ENCODE assay signal across 13 mouse cellular contexts in genomic region chr7:115903931-115904797, GRCm38 (mm10).
A peak's percentile ranks its signal among the peaks of the same experiment; 100 is the strongest.
DNase-seq lines count a peak whose midpoint lies in the region; ATAC-seq and TF ChIP-seq lines count a peak whose summit lies in the region.
"Had no signal": no experiment of that assay in that cellular context is flagged by ENCODE, and none has a peak within 500 bp of the region (broad histone marks: within the 10 kb centered on the region; RNA-seq: fewer than 3 reads in every experiment).

No protein-coding gene starts in this region.

- no peaks in the 10 kb centered on the region for H3K9me3 ChIP-seq in embryonic facial prominence, embryonic 14.5 days (ENCODE audit: control insufficient read depth, low read length)
- H3K9me3 ChIP-seq in forebrain, embryonic 13.5 days (replicated peaks): no peaks in the 10 kb centered on the region
- no peaks in the 10 kb centered on the region for H3K9me3 ChIP-seq in liver, embryonic 12.5 days (replicated peaks)
- H3K9me3 ChIP-seq in midbrain, embryonic 14.5 days (ENCODE audit: control insufficient read depth, low read length): no peaks in the 10 kb centered on the region
- H3K9me3 ChIP-seq in kidney, embryonic 14.5 days (ENCODE audit: control insufficient read depth, low read length): no peaks in the 10 kb centered on the region
- H3K9me3 ChIP-seq: heart, embryonic 13.5 days; limb, embryonic 13.5 days had no signal

- no peak overlapping the region for H3K4me3 ChIP-seq in embryonic facial prominence, embryonic 14.5 days (ENCODE audit: low read depth, low read length)
- no peak overlapping the region for H3K4me3 ChIP-seq in forebrain, embryonic 13.5 days
- no peak overlapping the region for H3K4me3 ChIP-seq in liver, embryonic 12.5 days
- H3K4me3 ChIP-seq in midbrain, embryonic 14.5 days (replicated peaks; ENCODE audit: low read depth, low read length): no peak overlapping the region
- H3K4me3 ChIP-seq in heart, adult 2 months: no peak overlapping the region
- no peak overlapping the region for H3K4me3 ChIP-seq in kidney, embryonic 14.5 days (ENCODE audit: low read length)
- H3K4me3 ChIP-seq: gastrocnemius, adult 2 months; heart, embryonic 13.5 days; limb, embryonic 13.5 days had no signal

- no peak for TF ChIP-seq EP300 in heart, adult 2 months (IDR thresholded peaks at IDR 0.05; ENCODE audit: insufficient read depth, low read depth, low read length)

- no peak overlapping the region for H3K9ac ChIP-seq in embryonic facial prominence, embryonic 14.5 days (ENCODE audit: low read depth, low read length)
- no peak overlapping the region for H3K9ac ChIP-seq in forebrain, embryonic 13.5 days
- no peak overlapping the region for H3K9ac ChIP-seq in liver, embryonic 12.5 days
- H3K9ac ChIP-seq in midbrain, embryonic 14.5 days (replicated peaks; ENCODE audit: low read length): no peak overlapping the region
- no peak overlapping the region for H3K9ac ChIP-seq in heart, adult 2 months (ENCODE audit: low read depth, low read length)
- H3K9ac ChIP-seq in kidney, embryonic 14.5 days (ENCODE audit: low read depth, low read length): no peak overlapping the region
- H3K9ac ChIP-seq: heart, embryonic 13.5 days; limb, embryonic 13.5 days had no signal

- H3K27me3 ChIP-seq in embryonic facial prominence, embryonic 14.5 days (replicated peaks; ENCODE audit: control insufficient read depth, insufficient read depth, low read length): no peaks in the 10 kb centered on the region; the same call in 1 of the 2 replicates
- no peaks in the 10 kb centered on the region for H3K27me3 ChIP-seq in forebrain, embryonic 13.5 days
- H3K27me3 ChIP-seq in liver, embryonic 12.5 days (replicated peaks): peaks cover 7% of the 10 kb centered on the region; the same call in 1 of the 2 replicates
- no peaks in the 10 kb centered on the region for H3K27me3 ChIP-seq in midbrain, embryonic 14.5 days (ENCODE audit: control insufficient read depth, insufficient read depth, low read length)
- H3K27me3 ChIP-seq in heart, adult 2 months (ENCODE audit: control insufficient read depth, insufficient read depth, low read length): no peaks in the 10 kb centered on the region
- H3K27me3 ChIP-seq in kidney, embryonic 14.5 days (ENCODE audit: control insufficient read depth, insufficient read depth, low read length): no peaks in the 10 kb centered on the region
- H3K27me3 ChIP-seq: CH12.LX; heart, embryonic 13.5 days had no signal

- no peak for TF ChIP-seq CTCF in heart, adult 2 months (IDR thresholded peaks at IDR 0.05)

- H3K36me3 ChIP-seq in embryonic facial prominence, embryonic 14.5 days (ENCODE audit: control insufficient read depth, insufficient read depth, low read length): no peaks in the 10 kb centered on the region
- H3K36me3 ChIP-seq in forebrain, embryonic 13.5 days (ENCODE audit: poor library complexity, severe bottlenecking): no peaks in the 10 kb centered on the region
- H3K36me3 ChIP-seq in liver, embryonic 12.5 days: no peaks in the 10 kb centered on the region
- H3K36me3 ChIP-seq in midbrain, embryonic 14.5 days (ENCODE audit: control insufficient read depth, insufficient read depth, low read length): no peaks in the 10 kb centered on the region
- H3K36me3 ChIP-seq in heart, adult 2 months (ENCODE audit: control insufficient read depth, insufficient read depth, low read length): peaks cover 3% of the 10 kb centered on the region; the same call in 1 of the 2 replicates
- no peaks in the 10 kb centered on the region for H3K36me3 ChIP-seq in kidney, embryonic 14.5 days (ENCODE audit: control insufficient read depth, insufficient read depth, low read length)
- H3K36me3 ChIP-seq: heart, embryonic 13.5 days had no signal

- DNase-seq in embryonic facial prominence, embryonic 14.5 days (ENCODE audit: low spot score): no peak
- peak; percentile 54 for DNase-seq in midbrain, embryonic 14.5 days
- DNase-seq in heart, adult 2 months: no peak
- no peak for DNase-seq in layer of hippocampus, postnatal 14 days (ENCODE audit: low spot score in 2 of 2)
- DNase-seq: cerebellum, adult 9-11 months; gastrocnemius, adult 2 months; lung, postnatal 14 days had no signal

- H3K4me2 ChIP-seq in embryonic facial prominence, embryonic 14.5 days (ENCODE audit: low read depth, low read length): no peak overlapping the region
- H3K4me2 ChIP-seq in forebrain, embryonic 13.5 days: peak overlapping the region; percentile 10; the same call in 1 of the 2 replicates
- 0 out of 2 replicates have a peak overlapping the region, but pooled peaks have one; percentile 9 for H3K4me2 ChIP-seq in liver, embryonic 12.5 days
- H3K4me2 ChIP-seq in midbrain, embryonic 14.5 days (ENCODE audit: low read length): peak overlapping the region; percentile 7; the same call in 1 of the 2 replicates
- no peak overlapping the region for H3K4me2 ChIP-seq in kidney, embryonic 14.5 days (replicated peaks; ENCODE audit: low read depth, low read length)
- H3K4me2 ChIP-seq: heart, embryonic 13.5 days; limb, embryonic 13.5 days had no signal

- intact Hi-C loops in heart, adult 2 months (cut with DNase I): no loop called here

- ATAC-seq in embryonic facial prominence, embryonic 14.5 days (ENCODE audit: low read depth): peak; percentile 26; the same call in 1 of the 2 replicates
- ATAC-seq in forebrain, embryonic 13.5 days: peak; percentile 69
- ATAC-seq in liver, embryonic 12.5 days: peak; percentile 87
- ATAC-seq in midbrain, embryonic 14.5 days (ENCODE audit: low FRiP score, low TSS enrichment): peak; percentile 14; the same call in 1 of the 2 replicates
- ATAC-seq in kidney, embryonic 14.5 days (ENCODE audit: low FRiP score, low TSS enrichment): no peak

- 68% methylated on average over 5 of the region's 5 CpGs for WGBS in embryonic facial prominence, embryonic 14.5 days
- WGBS in forebrain, embryonic 13.5 days: 32% methylated on average over 5 of the region's 5 CpGs
- WGBS in liver, embryonic 12.5 days (ENCODE audit: insufficient replicate concordance): 33% methylated on average over 5 of the region's 5 CpGs
- 24% methylated on average over 5 of the region's 5 CpGs for WGBS in midbrain, embryonic 14.5 days
- WGBS in heart, adult 2 months: 51% methylated on average over 5 of the region's 5 CpGs
- WGBS in kidney, embryonic 14.5 days: 64% methylated on average over 5 of the region's 5 CpGs

- H3K4me1 ChIP-seq in embryonic facial prominence, embryonic 14.5 days (ENCODE audit: control insufficient read depth, insufficient read depth, low read length): no peaks in the 10 kb centered on the region
- H3K4me1 ChIP-seq in forebrain, embryonic 13.5 days: peaks cover 33% of the 10 kb centered on the region
- H3K4me1 ChIP-seq in liver, embryonic 12.5 days: peaks cover 26% of the 10 kb centered on the region
- H3K4me1 ChIP-seq in midbrain, embryonic 14.5 days (ENCODE audit: control insufficient read depth, insufficient read depth, low read length): peaks cover 18% of the 10 kb centered on the region
- H3K4me1 ChIP-seq in heart, adult 2 months (ENCODE audit: control insufficient read depth, insufficient read depth, low read length): peaks cover 2% of the 10 kb centered on the region; the same call in 1 of the 2 replicates
- H3K4me1 ChIP-seq in kidney, embryonic 14.5 days (ENCODE audit: control insufficient read depth, insufficient read depth, low read length): no peaks in the 10 kb centered on the region

- H3K27ac ChIP-seq in embryonic facial prominence, embryonic 14.5 days (replicated peaks; ENCODE audit: low read depth, low read length): no peak overlapping the region
- no peak overlapping the region for H3K27ac ChIP-seq in forebrain, embryonic 13.5 days
- no peak overlapping the region for H3K27ac ChIP-seq in liver, embryonic 12.5 days
- no peak overlapping the region for H3K27ac ChIP-seq in midbrain, embryonic 14.5 days (replicated peaks; ENCODE audit: low read depth, low read length)
- no peak overlapping the region for H3K27ac ChIP-seq in heart, adult 2 months
- H3K27ac ChIP-seq in kidney, embryonic 14.5 days (ENCODE audit: low read depth, low read length): no peak overlapping the region
- H3K27ac ChIP-seq: gastrocnemius, adult 2 months; heart, embryonic 13.5 days; limb, embryonic 13.5 days had no signal

- H3K79me2 ChIP-seq in heart, adult 2 months (replicated peaks; ENCODE audit: control insufficient read depth, insufficient read depth, low read length): no peaks in the 10 kb centered on the region

- no peak for TF ChIP-seq POLR2A in heart, adult 2 months (IDR thresholded peaks at IDR 0.05; ENCODE audit: insufficient read depth, low read depth, low read length)

Comparison
In these comparisons a context has a peak if more than half of its experiments do, and no peak if none do; other contexts are left out.
1. H3K4me2 ChIP-seq: peak in forebrain, embryonic 13.5 days (single experiment), liver, embryonic 12.5 days (single experiment) and midbrain, embryonic 14.5 days (single experiment); none in embryonic facial prominence, embryonic 14.5 days (single experiment) and kidney, embryonic 14.5 days (single experiment).